Mouse (Mus musculus): Measurements from ENCODE around the gene Trappc3.

Trappc3 gene

DNA sequence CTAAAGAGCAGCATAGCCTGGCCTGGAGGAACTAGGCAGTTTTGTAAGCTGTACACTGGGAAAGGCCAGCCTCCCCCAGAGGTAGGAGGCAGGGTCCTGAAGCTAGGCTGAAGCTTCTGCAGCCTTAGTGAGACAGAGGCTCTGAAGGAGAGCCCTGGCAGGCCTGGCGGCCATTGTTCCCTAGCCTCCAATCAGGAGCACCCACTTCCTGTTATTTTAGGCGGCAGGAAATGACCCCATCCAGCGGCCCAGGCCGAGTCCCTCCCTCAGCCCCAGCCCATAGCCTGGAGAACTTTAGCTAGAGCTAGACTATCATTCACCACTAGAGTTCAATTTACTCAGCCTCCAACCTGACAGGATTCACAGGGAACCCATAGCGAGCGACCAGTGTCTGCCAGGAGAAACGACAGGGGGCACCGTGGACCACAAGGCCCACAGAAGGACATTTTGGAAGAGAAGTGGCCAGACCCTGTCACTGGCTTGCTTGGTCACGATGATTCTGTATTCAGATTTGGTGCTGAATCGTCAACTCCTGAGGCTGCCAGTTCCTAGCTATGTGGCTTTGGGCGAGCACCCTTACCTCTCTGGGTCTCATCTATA is 10.4 kb upstream of the Trappc3 start:
- DNase-seq (ENCODE audit: low read depth): peak; percentile 29

DNA sequence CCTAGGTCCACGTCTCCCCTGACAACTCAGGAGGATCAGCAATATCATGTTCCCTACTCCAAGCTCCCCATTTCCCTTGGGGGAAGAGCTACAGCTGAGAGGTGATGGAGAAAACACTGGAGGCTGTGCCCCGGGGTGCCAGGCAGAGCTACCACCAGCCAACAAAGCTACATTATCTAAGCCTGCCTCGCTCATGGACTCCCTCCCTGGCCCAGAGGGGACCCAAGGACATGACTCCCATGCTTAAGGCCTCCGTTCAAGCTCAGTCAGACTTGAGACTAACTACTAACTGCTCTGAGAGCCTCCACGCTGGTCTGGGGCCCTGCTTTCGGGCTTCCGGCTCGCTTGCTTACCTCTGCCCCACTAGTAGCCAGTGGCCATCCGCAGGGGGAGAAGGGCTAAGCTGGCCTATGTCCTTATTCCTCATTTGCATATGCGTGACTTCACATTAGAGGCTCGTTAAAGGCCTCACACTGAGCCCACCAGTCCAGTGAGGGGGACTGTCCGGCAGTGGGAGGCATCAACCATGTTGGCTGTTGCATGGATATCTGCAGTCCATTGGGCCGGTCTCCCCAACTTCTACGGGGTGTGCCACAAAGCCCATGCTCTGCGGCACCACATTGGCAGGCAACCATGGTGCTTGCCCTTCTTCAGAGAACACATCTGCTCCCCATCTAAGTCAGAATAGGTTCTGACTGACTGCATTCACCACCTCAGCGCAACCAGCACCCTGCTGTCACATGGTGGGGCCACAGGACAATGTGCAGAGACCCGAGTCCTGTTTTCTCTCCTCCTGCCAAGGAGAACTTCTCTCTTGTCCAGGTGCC is 9.5 kb upstream of the Trappc3 start:
- no peak for DNase-seq (ENCODE audit: low read depth)

DNA sequence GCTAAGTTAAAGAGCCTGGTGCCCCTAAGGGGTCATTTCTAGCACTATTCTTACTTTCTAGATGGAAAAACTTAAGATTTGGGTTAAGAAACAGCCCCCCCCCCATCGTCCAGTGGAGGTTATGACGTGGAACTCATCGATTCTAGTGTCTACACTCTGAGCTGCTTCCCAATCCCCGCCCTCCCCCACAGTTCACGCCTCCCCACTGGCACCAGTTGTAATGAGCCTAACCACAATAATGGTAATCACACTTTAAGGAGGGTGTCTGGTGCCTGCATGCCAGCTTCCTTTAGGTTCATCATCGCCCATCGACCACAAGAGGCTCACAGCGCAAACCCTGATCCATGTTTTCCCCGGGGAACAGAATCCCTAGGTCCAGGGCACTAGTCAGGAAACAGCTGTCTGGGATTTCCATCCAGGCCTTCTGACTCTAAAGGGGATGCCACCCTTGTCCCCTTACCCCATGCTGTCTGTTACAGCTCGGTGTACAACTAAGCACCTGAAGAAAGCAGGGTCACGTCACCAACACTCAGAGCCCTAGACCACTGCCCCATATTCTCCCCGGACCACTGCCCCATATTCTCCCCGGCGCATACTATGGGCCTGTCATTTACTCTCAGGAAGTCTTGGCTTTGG is 8.4 kb upstream of the Trappc3 start:
- peak; percentile 70 for DNase-seq (ENCODE audit: low read depth)

DNA sequence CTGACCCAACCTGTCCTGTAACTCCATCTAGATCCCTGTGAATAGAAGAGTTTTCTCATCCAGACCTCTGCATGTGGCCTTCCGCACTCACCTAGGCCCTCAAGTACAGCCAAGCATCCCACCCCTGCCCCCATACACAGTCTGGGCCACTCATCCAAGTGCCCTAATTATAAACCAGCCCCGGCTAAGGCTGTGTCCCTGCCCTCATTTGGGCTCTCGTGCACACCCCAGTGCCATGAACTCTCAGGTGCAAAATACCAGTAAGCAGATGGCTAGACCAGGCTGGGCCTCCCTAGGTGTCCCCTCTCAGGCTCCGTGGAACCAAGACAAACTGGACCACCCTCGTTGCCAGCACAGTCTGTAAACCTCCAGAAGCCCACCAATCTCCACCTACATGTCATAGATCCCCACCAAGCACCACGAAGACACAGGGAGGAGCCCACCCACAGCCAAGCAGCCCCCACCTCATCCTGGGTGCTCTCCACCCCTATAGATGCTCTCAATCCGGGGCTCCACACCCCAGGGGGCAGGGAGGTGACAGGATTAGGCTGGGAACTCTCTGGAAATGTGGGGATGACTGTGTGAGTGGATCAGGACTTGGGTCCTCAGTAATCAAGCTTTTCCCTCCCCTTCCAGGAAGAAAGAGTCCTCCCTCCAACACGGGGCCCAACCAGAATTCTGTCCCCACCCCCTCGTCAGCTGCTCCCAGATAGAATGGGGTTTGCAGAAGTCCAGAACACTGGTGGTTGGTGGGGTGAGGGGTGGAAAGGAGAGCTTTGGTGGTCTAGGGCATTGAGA is 7.6 kb upstream of the Trappc3 start:
- DNase-seq (ENCODE audit: low read depth): no peak

DNA sequence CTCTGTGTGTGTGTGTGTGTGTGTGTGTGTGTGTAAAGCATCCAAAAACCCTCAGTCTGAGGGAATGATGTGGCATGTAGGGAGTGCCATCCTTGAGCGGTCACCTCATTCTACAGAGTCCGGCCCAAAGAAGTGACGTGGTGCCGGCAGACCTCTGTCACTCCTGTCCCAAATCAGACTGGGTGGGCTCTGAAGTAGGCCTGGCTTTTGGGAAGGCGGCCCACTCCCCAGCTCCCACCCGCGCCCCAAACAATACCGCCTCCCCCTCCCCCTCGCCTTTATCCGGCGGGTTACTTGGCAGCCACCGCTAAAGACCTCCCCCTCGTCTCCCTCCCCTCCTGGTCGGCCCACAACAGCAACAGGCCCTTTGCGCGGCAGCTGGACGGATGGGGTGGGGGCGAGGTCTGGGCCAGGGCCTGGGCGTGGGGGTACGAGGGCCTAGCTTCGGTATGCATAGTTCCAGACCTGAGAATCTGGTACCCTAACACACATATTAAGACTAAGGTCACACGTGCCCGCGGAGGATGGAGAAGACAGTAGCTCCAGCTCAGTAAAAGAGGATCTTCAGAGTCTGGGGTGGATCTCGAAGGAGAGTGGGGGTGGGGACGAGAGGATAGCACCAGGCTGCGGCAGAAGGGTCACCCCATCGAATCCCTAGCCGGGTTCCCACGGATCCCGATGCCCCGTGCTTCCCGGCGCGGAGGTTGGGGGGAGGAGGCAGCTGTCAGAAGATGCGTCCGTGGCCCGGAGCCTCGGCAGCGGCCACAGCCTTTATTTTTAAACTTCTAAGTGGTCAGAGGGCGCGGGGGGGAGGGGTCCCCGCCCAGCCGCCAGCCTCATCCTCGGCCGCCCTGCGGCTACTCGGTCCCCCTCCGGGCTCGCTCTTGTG is 6.8 kb upstream of the Trappc3 start:
- DNase-seq (ENCODE audit: low read depth): peak; percentile 58

DNA sequence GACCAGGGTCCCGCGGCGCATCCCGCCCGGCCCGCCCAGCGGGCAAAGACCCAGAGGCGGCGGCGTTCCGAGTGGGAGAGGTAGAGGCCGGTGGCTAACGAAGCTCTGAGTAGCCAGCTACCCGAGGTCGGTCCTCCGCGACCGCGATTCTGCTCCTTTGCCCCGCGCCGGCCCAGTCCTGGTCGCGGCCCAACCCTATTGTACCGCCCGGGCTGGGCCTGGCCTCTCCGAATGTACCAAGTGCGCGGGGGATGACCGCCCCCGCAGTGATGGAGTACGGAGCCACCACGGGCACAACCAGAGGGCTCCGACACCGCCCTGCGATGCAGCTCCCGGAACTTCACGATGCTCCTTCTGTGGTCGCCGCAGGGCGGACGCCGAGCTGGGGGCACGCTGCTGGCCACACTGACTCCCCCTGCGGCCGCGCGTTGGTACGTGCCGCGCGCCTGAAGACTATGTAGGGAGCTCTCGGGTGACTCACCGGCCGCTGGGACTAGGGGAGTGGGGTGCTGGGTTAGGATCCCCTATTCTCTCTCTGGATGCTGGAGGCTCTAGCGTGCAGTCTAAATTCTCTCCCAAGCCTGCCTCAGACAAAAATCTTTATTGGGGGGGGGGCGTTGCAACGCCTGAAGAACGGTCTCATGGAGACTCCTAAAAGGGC is 5.9 kb upstream of the Trappc3 start, which contains the start of gene Map7d1:
Map7d1 (minus strand) TSS at position 213 of the 661 bp plus-strand sequence.
- peak; percentile 93 for DNase-seq (ENCODE audit: low read depth)

DNA sequence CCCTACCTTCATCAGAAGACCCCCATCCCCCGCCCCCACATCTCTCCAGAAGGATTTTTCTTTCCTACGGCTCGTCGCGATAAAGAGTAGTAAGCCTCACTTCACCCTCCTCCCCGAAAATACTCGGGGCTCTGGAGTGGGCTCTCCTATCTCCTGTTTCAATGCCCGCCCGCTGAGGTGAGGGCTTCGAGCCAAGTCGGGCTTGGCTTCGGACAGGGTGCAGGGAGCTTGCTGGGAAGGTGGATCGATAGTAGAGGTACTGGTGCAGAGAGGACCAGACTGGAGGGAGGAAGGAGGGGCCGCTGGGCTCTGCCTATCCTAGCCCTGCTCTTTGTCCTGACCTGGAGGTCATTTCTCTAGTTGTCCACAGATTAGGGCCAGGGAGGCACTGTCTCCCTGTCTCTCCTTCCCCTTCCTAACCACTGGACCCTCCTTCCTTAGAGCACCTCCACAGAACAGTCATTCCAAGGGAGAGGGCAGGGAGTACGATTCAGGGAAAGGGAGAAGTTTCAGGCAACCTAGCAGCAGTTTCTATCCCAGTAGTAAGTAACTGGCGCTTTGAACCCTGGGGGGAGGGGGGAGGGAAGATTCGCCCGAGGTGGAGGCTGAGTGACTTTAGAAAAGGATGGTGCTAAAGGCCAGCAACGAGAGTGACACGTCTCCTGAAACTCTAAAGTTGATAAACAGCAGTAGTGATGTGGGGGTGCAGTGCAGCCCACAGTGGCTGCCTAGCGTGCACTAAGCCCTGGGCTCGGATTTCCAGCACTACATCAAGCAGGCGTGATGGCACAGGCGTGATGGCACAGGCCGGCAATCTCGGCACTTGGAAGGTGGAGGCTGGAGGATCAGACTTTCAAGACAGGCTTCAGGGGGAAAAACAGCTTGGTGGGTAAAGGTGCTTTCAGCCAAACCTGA is 4.9 kb upstream of the Trappc3 start:
- DNase-seq (ENCODE audit: low read depth): peak; percentile 47

DNA sequence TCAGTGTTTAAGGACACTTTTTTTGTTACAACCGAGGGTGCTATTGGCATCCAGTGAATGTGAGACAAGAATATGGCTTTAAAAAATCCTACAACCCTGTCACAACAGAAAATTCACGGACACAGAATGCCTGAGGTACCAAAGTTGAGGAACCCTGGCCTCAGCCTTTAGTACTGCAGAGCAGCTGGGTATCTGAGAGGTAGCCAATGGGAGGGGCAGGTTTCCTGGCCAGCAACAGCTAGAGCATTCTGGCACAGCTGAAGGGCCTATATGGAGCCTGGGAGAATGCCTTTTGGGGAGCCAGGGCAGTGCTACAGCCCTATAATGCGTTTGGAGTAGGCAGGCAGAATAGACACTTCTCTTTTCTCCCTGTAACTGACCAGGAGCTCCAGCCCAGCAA is 3.1 kb upstream of the Trappc3 start:
- no peak for DNase-seq (ENCODE audit: low read depth)

DNA sequence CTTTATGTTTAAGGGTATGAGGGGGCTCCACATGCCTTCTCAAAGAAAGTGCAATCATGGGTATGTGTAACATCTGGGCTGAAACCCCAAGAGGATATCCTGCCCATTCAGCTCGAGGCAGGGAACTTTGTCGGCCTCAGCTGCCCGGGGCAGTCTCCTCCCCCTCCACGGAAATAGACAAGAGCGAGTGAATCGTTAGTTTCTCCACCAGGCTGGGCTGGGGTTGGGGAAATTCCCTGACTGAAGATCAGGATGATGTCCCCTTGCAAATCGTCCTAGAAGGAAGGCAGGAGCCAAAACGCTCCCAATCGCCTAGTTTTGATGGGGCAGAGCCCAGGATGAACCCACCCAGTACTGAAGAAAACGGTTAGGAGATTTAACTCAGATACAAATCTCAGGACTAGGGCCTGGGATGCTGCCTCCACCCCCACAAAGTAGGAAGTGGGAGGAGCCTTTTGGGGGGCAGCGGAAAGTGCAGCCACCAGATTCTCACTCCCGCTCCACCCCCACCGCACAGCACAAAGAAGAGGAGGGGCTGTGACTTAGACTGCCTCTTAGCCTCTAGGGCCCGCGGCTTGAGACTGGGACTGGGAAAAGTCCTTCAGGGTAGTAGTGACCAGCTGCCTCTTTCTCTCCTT is 2.5 kb upstream of the Trappc3 start:
- DNase-seq (ENCODE audit: low read depth): peak; percentile 76

DNA sequence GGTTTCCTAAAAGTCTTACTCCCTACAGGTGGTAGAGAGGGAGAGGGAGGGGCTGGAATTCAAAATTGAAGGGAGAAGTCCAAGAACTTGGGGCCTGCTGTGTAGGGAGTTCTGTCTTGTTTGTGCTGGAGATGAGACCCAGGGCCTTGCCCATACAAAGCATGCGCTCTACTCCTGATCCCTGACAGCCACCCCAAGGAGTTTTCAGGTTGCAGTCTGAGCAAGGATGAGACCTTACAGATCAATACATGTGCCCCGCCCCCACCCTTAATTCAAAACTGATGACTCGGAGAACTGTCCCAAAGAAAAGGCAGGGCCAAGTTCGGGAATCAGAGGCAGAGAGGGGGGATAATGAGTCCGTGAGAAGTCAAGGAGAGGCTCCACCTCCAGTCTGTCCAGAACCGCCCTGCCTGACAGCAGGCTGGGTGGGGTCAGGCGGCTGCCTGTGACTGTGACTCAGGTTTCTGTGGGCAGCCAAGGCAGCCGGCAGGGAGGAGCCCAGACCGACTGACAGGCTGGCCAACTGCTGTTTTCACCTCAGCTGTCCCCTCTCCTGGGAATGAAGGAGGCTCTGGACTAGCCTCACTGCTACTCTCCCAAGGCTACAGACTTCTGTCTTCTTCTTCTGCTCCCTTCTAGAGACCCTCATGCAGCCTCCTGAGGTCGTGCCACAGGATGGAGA is 1.5 kb upstream of the Trappc3 start:
- DNase-seq (ENCODE audit: low read depth): peak; percentile 44

DNA sequence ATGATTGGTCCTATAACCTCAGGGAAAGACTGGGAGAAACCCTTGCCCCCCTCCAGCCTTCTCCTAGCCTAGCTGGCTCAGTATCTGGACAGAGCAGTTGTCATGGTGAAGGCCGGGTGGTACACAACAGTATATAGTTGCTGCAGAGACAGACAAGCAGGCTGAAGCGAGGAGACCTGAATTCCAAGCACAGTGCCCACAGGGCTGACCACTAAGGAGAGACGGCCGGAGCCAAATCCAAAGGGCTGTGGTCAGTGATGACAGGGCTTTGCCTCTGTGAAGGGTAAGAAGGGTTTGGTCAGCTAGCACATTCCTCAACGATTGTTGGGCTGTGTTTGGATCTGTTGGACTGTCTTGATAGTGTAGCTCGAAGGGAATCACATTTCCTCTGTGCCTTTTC is 859 bp upstream of the Trappc3 start:
- no peak for DNase-seq (ENCODE audit: low read depth)

DNA sequence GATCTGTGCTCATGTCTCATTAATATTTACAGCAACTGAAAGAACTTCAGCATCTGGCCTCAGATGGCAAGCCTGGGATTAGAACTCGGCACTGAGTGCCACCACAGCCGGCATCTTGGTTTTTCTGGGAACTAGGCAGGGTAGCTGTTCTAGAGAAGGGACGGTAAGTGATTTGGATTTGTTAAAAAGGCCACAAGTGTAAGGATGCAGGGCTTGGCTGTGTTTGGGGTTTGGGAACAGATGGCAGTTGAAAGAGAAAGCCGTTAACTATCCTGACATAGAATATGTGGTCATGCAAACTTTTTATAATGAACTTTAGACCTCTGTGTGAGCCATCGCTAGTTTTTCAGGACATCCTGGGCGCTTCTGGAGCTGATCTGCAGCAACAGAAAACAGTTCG is 450 bp upstream of the Trappc3 start:
- no peak for DNase-seq (ENCODE audit: low read depth)

DNA sequence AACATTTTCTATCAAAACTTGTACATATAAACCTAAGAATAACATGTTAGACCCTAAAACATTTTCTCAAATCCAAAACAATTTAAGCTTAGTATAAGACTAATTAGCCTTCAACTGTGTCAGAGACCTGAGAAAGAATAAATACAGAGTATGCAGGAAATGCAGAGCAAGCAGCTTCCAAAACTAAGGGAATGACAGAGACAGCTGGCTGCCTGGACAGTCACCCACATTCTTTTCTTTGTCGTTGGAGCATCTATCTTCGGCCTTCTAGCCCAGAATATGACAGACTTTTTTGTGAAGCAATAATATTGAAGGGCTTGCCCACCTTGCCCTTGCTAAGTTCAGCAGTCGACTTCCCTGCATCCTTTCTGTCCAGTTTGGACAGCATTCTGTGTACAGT is 7.2 kb downstream of the Trappc3 start:
- no peak for DNase-seq (ENCODE audit: low read depth)

DNA sequence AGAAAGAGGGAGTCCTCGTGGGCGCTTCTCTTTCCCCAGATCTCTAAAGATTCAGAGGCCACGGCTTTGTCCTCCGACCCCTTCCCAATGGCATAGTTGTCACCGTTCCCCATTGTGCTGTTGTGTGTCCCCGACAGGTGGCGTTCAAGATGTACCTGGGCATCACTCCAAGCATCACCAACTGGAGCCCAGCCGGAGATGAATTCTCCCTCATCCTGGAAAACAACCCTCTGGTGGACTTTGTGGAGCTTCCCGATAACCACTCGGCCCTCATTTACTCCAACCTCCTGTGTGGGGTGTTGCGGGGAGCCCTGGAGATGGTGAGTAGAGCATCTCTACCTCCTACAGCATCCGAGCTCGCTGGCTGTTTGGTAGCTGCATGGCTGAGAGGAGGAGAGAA is 11.6 kb downstream of the Trappc3 start:
- no peak for DNase-seq (ENCODE audit: low read depth)

DNA sequence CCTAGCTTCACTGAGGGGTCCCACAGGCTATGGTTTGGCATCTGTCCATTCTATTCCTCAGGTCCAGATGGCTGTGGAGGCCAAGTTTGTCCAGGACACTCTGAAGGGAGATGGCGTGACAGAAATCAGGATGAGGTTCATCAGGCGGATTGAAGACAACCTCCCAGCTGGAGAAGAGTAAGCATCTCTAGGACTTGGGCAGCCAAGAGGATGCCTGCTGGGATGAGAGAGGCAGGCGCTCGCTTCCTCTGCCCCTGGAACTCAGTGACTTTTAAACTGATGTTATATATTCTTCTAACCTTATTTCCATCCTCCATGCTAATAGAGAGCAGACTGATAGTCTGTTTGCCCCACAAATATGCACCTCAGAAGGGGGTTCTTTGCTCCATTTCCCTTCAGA is 13.0 kb downstream of the Trappc3 start:
- no peak for DNase-seq (ENCODE audit: low read depth)

DNA sequence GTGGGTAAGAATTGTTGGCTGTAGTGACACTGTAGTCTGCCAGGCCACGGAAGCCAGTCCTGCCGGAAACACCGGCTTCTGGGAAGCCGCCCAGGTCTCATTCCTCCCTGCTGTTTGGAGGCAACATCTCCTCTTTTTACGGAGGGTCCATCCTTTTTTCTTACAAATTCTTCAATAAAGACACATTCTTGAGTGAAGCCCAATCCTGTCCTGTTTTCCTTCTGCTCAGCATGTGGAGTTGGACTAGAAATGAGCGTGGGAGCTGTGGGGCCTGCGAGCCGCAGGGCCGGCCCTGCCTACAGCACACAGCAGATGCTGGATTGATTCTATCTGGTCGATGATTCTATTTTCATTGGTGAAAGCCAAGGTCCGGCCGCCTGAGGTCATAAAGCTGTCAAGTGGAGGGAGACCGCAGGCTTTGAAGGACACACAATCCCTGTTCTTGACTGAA is 13.6 kb downstream of the Trappc3 start:
- no peak for DNase-seq (ENCODE audit: low read depth)

DNA sequence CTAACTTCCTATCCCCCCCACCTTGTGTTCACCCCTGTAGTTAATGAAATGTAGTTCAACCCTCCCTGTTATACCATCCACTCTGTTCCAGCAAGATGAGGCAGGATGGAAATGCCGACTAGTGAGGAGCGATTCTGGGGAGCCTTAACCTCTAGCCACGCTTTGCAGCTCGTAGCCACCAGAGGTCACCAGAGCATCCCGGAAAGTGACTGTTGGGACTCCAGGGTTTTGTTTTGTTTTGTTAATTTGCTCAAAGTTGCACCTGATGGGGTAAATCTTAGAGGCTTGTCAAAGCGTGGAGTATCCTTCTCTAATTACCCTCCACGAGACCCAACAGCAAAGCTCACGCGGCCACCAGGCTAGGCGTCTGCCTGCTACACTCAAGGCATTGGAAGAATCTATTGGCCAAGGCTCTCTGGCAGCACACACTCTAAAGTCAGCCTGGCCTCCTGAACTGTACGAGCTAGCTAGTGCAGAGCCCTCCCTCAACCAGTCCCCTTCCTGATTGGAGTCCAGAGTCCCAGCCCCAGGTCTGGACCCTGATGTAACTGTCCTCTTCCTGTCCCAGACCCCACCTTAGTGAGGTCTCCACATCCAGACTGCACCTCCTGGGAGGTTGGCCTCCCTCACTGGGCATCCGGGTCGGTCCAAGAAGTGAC is 15.9 kb downstream of the Trappc3 start:
- DNase-seq (ENCODE audit: low read depth): peak; percentile 72

DNA sequence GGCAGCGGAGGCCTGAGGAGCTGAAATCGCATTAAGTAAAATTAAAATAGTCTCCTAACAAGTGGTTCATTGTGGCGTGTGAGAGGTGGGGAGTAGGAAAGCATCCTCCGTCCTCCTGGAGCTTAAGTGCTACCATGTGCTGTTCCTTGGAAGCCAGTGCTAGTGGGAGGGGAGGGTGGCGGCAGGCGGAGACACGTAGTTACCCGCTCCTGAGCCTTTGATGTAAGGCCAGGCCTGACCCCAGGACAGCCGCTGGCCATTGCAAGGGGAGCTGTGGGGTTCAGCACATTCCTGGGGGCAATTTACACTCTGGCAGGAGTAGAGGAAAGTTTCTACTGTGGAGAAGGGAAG is 16.4 kb downstream of the Trappc3 start:
- no peak for DNase-seq (ENCODE audit: low read depth)

Measured in naive thymus-derived CD4-positive, alpha-beta T cell, adult 2 months (primary cell).